Mouse (Mus musculus) mature B cell (primary cell): ENCODE results near the gene Car5b.

Experiments
- in situ Hi-C: fragments of 300-500 bp; cut with MboI; formaldehyde crosslinking; loops from 2 replicates; pipeline ENCODE4 v1.14.3; 2019

The Car5b gene

GRCm38 (mm10) chrX:163958467-163958875 is 69.3 kb downstream of the Car5b start, which contains the start of gene Zrsr2:
Zrsr2 (minus strand) TSS chrX:163958661.
- in situ Hi-C loops: no loop called here

DNA sequence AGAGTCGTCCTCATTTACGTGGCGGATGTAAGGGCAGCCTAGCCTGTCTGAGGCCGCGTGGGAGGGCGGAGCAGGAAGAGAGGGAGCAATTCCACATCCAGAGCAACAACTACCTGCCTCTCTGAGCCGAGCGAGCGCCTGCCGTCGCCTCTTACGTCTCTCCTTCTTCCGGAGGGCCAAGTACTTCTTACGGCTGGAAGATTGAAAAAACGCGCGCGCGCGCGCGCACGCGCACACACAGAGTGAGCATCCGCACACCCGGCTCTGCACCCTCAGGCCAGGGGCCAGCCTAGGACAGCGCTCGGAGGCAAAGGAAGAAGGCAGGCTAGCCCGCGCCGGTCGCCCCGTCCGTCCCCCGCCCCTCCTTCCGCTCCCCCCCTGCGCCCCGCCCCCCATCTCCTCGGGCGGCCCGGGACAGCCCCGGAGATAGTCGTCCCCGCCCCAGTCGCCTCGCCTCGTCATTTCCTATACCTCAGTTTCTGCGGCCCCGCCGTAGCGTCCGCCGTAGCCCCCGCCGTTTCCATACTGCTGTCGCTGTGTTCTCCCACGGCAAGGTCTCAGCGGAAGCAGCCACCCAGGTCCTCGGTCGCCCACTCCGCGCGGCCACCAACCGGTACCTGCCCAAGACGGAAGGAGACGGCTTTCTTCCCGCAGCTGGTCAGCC is 69.9 kb downstream of the Car5b start:
- in situ Hi-C loops: no loop called here

DNA sequence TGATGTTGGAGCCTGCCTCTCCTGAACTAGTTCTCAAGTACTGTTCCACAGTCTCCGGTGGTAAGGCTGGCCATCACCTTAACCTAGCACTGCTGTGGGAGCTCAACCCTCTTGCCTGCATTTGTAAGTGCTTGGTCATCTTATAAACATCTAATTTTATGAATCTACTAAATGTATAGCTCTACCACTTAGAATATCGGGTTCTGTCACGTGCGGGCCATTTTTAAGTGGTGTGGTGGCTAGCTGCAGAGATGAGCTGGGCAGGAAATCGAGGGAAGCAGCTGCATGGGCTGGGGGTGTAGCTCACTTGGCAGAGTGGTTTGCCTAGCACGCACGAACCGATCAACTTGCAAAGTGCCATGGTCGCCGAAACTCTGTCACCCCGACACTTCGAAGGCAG is 70.4 kb downstream of the Car5b start:
- in situ Hi-C loops: no loop called here

DNA sequence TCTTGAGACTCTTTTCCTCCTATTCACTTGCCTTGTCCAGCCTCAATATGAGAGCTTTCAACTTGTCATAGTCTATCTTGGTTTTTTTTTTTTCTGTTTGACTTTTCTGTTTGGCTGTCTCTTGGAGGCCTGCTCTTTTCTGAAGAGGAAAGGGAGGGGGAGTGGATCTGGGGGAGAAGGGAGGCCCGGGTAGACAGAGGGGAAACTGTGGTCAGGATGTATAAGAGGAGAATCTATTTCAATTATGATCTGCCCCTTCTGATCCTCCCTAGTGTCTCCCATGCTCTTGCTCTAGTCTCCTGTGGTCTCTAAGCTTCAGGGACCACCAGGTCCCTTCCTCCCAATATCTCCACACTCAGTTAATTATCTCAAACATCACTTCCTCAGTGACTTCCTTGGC is 76.2 kb downstream of the Car5b start:
- in situ Hi-C loops: no loop called here

- in situ Hi-C loops: no loop called here
Measured at GRCm38 (mm10) chrX:163944381-163944780, 83.4 kb downstream of the Car5b start.

GRCm38 (mm10) chrX:163938587-163938986 is 89.2 kb downstream of the Car5b start:
- in situ Hi-C loops: no loop called here

DNA sequence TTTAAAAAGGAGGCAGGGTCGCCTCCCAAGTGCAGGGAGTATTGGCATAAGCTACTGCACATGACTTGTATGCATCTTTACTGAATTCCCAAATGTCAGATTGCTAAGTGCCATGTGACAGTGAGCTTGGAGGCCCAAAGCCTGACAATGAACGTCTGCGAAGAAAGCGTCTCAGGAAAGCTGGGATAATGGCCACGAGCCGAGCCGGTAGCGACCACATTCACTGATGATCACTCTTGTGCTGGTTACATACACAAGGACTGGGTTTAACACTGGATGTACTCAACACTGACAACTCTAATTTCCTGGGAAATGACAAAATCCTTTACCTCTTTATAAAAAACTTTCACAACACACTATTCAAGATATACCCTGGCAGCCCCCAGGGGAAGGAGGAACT is 93.1 kb downstream of the Car5b start:
- in situ Hi-C loops: no loop called here

DNA sequence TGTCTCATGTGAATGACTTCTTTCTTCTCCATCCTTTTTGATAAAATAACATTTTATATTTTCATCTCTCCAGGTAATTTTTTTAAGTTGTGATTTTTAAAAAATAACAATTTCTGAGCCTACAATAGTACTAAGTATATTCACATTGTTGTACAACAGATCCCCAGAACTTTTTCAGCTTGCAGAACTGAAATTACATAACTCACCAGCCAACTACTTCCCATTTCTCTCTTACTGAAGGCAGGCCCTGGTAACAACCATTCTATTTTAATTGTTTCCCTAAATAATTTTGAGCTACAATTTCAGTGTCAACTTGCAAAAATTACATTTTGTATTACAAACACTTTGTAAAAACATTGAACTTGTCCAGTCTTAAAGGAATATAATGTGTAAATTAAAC is 98.2 kb downstream of the Car5b start:
- in situ Hi-C loops: no loop called here
